Mouse (Mus musculus) adipocyte (in vitro differentiated cells): ENCODE results near the gene Cables2.

Experiments used
- DNase-seq: peaks from one replicate; pipeline ENCODE4 v3.0.0-alpha.2; 2016; ENCODE audit warnings: low spot score

The Cables2 gene

GRCm38 (mm10) chr2:180255701-180256100 lies 17.6 kb downstream of the Cables2 start:
- peak; percentile 37 for DNase-seq

DNA sequence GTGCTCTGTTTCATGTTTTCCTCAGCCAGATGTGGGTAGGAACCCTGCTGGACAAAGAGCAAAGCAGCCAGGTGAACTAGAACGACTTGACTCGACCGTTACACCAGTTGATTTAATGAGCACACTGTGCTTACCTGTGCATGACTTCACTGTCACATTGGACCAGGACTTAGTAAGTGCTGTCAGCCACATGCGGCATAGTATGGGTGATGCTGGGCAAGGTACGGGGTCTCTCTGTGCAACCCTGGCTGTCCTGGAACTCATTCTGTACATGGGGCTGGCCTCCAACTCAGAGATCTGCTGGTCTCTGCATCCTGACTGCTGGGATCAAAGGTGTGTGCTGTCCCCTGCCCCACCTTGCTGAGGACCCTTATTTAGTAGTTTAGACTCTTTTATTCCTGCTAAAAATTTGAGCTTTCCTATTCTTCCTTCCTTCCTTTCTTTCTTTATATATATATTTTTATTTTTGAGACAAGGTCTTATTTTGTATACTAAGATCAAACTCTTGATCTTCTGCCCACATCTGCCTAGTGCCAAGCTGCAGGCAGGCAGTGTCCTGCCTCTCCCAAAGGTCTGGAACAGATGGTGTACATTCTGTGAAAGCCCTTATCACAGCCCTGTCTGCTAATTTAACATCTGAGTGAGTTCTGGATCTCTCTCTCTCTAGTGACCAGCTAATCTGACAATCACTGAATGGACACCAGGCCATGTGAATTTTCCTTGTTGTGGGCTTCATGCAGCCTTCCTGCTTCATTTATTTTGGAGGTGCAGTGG lies 18.7 kb downstream of the Cables2 start:
- no peak for DNase-seq

DNA sequence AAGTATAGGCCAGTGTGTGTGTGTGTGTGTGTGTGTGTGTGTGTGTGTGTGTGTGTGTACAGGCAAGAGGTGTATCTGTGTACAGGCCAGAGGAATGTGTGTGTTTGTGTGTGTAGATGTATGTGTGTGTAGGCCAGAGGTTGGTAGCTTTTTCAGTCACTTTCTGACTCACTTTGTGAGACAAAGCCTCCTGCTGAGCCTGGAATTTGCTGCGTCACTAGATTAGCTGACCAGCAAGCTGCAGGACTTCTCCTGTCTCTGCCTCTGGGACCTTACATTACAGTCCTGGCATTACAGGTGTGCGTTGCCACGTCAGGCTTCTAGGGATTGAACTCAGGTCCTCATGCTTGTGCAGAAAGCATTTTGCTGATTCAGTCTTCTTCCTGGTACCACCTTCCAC lies 21.5 kb downstream of the Cables2 start:
- DNase-seq, result no peak

DNA sequence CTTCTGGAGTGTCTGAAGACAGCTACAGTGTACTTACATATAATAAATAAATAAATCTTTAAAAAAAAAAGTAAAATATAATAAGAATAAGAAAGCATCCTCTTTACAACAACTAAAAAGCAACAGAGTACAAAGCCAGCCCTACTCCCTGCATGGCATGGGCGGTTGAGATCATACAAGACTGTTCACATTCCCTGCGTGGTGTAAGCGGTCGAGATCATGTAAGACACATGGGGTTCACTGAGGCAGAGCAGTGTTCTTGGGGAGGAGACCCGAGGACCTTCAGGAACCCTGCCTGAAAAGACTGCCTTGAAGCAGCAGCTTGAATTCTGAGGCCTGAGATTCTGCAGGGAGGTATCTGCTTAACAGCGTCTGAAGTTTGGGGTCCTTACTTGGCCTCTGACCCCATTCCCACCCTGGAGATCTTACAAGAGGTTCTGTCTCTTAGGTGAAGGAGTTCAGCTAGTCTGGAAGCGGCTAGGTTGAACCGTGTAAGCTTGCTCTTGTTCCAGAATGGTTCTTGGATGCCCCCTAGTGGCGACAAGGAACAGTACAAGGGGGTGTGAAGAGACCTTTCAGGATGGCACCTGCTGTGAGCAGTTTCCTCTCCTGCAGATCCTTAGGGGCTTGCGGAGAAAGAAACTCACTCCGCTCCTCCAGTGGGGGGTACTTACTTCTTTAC lies 22.2 kb downstream of the Cables2 start:
- peak; percentile 92 for DNase-seq

DNA sequence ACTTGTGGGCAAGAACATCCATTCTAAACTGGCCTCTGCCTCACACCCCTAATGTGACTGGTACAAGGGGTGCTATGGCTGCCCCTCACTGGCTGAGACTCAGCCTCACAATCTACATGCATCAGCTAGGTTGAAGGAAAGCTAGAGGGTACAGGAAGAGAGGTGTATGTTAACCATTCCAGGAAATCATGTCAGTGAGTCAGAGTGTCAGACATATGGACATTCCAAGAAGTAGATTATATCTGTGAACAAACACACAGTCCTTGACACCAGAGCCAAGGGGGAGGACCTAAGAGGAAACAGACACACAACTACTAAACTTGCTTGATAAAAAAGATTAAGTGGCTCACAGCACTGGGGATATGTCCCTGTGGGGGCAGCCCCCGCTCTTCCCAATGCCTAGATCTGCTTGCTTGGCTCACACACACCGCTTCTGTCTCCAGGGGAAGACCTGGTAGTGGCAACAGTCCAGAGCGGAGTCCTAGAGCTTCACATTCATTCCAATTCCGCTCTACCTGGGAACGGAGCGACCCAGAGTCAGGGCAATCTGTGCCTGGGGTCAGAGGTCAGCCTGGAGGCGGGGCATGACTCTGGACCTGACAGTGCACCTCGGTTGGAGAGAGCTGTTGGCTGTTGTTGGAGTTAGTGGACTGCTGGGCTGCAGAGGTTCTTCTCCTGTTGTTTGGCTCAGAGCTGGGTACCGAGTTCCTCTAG lies 24.2 kb downstream of the Cables2 start:
- no peak for DNase-seq

- DNase-seq, result no peak
Observed at GRCm38 (mm10) chr2:180247916-180248315, 25.4 kb downstream of the Cables2 start.

- no peak for DNase-seq
Observed at GRCm38 (mm10) chr2:180243108-180243507, 30.2 kb downstream of the Cables2 start.

- no peak for DNase-seq
Observed at GRCm38 (mm10) chr2:180238591-180238990, 34.7 kb downstream of the Cables2 start.

DNA sequence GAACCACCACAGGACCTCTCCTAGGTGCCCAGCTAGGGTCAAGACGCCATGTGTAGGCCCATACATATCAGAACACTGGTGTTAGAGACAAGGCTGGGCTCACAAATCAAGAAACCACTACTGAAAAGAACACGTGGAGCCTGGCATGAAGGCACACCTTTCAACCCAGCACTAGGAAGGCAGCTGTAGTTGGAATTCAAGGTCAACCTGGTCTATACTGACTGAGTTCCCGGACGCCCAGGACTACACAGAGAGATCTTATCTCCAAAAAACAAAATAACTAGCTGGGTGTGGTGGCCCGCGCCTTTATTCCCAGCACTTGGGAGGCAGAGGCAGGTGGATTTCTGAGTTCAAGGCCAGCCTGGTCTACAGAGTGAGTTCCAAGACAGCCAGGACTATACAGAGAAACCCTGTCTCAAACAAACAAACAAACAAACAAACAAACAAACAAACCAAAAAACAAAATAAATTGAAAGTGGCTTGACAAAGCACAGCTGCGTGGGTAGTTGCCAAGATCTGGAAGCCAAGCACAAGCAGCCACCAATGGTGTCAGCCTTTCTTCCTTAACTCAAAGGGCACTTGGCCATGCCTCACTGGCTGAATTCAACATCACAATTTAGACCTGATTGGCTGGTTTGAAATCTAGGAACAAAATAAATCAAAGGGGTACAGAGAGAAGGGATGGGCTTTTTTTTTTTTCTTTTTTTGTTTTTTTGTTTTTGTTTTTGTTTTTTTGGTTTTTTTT lies 35.5 kb downstream of the Cables2 start:
- peak; percentile 41 for DNase-seq

- DNase-seq, result no peak
Observed at GRCm38 (mm10) chr2:180236930-180237329, 36.4 kb downstream of the Cables2 start.

DNA sequence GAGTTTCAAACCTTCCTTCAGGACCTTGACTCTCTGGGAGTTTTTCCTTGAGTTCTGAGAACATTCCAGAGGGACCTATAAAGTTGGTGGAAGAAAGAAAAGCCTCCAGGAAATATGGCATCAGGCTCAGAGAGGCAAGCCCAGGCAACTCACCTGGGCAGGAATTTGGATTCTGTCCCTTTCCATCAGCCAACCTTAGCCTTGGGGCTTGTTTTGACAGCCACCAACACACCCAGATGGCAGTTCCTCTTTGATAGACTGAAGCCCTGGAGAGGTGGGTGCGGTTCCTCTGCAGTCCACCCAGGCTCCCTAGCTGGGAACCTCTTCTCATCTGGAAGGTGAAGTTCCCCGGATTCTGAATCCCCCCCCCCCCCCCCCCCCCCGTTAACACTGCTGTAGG lies 36.8 kb downstream of the Cables2 start:
- no peak for DNase-seq

- DNase-seq, result no peak
Observed at GRCm38 (mm10) chr2:180235788-180236187, 37.5 kb downstream of the Cables2 start.

DNA sequence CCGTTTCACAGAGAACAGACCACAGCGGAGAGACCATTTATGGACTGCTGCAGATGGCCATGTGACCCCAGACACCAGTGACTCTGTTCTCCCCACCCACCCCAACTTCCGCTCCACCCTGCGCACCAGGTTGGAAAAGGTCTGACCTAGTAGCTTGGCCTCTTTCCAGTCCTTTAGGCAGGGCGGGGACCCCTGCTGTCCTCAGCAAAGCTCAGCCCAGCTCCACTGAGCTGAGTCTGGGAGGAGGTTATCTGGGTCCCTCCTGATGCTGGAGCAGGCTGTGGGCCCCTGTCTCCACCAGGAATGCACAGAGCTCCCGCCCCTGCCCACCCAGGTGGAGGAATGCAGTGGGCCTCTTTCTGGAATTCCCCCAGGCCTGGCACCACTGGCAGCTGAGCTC lies 38.3 kb downstream of the Cables2 start:
- no peak for DNase-seq

GRCm38 (mm10) chr2:180234353-180234752 lies 38.9 kb downstream of the Cables2 start:
- DNase-seq, result no peak

DNA sequence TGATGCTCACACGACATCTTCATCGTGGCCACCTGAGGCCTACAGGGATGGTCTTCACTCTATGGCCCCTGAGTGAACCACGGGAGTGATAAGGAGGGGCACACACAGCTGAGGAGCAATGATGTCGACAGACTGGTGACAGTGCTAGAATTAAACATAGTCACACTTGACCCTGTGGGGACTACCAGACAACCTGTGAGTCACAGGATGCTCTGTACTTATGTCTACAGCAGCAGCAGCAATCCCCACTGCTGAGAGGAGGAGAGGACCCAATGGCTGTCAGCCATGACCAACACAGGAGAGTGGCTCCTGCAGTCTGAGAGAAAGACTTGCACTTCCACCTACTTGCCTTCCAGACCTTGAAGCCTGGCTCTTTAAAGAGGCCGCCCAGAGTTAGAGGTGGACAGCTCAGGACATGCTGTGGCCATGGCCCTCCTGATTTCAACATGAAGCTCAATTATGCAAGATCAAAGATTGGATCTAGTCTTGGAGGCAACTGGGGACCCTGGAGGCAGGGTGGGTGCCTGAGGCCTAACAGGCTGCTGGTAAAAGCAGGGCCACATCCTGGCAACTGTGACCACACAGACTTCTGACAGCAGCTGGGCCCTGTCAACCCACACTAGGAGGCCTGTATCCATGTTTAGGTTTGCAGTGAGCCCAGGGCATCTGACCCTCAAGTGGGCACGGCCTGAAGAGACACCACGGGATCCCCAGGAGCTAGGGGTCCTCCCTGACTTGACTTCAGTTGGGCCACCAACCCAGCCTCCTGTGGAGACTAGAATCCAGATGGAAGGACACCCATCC lies 40.0 kb downstream of the Cables2 start:
- DNase-seq, result no peak

DNA sequence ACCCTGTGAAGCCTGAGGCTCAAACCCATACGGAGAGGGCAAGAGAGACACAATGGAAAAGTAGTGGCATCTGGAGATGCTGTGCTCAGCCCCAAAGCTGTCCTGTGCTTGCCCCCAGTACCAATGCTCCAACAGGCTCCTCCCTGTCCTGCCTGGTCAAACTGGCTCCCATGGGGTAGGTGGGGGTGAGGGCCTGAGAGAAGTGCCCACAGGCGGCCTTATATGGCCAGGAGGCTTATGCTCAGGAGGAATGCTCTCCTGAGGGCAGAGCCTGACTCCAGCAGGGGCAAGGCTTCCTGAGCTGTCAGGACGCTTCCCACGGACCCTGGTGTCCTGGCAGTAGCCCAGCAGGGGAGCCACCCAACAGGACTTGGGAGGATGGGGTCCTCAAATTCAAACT lies 42.8 kb downstream of the Cables2 start:
- no peak for DNase-seq

DNA sequence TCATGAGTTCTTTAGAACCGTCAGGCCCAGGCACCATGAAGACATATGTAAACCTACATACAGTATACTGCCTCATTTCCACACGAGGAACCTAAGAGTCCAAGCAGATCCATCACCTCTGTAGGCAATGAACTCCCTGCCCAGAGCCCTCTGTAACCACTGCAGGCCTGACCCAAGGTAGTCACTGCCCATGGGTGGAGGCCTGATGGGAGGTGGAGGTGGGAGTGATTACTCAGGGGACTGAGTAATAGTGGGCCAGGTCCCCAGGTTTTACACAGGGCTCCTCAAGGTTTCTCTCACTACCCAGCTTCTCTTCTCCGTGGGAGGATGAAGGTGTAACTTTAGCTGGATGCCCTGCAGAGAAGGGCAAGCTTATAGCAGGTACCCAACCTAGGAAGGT lies 44.2 kb downstream of the Cables2 start:
- DNase-seq, result no peak

DNA sequence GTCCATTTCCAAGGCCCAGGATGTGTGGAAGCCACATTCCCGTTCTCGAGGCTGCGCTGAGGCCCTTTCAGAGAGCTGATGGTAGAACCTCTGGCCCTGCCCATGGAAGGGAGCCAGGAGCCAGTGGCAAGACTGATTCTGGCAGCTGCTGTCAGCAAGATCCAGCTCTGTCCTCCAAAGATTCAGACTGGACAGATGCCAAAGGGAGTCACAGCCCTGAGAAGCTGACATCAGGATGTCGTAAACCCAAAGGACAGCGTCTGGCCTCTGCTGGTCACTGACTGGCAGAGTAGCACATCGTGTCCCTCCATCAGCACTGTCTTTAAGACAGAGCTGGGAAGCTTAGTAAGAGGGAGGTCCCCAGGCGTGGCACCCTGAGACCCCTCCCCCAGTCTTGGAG lies 44.7 kb downstream of the Cables2 start:
- peak; percentile 95 for DNase-seq

DNA sequence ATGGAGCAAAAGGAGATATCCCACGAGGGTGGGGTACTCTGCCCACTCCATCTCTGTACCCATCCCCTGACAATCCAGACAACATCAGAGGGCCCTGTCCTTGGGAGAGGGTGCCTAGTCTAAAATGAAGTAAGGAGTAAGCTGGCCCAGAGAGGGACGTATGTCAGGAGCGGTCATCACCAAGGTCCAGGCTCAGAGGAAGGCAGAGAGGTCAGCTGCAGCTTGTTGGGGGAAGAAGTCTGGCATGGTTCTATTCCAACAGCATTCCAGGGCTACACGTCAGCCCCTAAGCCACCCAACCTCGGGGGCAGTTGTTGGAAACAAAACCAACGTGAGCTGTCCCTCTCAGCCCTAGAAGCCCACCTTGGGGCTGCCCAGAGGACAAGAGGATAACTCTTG lies 45.2 kb downstream of the Cables2 start:
- no peak for DNase-seq

DNA sequence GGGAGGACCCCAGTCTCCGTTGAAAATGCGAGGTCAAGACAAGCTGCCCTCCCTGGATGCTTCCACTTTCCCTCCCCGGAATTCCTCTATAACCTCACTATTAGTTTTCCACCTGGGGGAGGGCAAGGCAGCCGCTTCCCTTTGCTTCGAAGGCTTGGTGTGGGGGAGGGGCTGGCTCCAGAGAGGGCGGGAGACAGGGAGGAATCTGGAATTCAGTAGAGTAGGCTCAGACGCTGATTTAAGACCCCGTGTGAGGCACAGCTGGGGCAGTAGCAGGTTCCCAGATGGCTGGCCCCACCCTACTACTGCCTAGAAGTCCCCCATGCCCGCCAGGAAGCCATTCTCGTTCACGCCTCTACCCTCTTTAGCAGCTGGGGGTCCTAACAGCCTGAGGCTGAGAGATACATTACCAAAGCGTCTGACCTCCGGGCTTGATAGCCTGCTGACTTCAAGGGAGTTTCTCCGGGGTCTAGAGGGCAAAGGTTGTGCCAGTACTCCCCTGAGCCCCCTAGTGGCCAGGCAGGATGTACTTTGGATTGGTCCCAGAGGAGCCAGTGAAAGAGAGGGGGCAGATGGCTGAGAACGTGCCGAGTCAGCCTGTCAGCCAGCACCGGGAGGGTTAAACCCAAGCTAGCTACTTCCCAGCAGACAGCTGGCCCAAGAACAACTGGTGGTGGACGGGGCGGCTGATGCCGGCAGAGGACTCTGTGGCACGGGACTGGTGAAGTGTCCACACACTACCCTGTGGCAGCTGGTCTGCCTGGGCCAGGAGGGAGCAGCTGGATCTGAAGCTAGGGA lies 45.8 kb downstream of the Cables2 start:
- peak; percentile 42 for DNase-seq
